Mouse (Mus musculus): ENCODE results near the gene Gstt2.
A peak's percentile ranks its signal among the peaks of the same experiment; 100 is the strongest.

The Gstt2 gene

DNA sequence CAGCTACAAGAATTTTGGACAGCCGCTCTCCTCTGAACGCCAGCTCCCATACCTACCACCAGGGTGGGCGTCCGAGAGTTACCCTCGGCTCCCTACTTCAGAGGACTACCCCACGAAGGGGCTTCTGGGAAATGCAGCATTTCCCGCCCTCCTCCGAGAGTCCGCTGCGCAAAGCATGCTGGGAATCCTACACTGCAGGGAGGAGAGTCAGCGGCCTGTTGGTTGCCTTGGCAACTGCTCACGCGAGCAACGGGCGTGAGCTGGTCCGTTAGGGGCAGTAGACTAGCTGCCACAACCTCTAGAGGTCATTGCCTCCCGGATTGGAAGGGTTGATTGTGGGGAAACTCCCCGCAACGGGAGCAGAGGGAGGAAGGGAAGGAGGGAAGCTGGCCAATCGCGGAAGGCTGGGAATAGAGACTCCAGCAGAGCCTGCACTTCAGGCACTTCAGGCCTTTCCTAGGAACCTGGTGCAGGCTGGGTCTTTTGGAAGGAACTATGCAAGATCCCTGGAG, at the start of gene Gstt2:
Gstt2 (minus strand) TSS at position 177 of the 512 bp plus-strand sequence.
- peak; percentile 93 to 95 for DNase-seq (ENCODE audit: low spot score in 2 of 2)

DNA sequence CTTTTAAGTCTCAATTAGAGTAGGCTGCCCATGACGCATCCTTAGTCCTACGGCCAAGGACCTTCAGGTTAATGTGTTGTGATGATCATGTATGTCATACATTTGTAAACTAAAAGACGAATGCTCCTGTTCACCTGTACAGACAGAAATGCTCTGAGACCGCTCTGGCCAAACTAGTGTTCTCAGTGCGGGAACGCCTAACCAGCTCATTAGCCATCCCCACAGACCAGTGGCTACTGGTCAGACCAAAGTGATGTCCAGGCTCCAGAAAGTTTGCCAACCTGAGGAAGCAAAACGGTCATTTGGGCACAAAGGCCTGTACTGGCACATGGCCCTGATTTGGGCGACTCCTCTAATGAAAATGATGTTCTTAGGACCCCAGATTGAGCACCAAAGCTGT, 47.5 kb upstream of the Gstt2 start:
- no peak for DNase-seq (ENCODE audit: low spot score in 2 of 2)

DNA sequence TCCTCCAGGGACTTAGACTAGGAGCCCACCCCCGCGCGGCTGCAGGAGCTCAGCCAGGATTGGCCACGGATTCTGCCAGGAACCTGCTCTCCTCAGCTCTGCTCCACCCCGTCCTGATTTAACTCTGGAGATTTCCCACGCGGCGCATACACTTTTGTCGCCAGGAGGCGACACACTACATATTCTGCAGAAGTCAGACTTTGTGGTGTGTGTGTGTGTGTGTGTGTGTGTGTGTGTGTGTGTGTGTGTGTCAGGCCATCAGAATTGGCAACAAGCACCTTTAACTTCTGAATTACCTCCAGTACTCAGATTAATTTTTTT, 46.0 kb upstream of the Gstt2 start:
- peak; percentile 82 to 87 for DNase-seq (ENCODE audit: low spot score in 2 of 2)

DNA sequence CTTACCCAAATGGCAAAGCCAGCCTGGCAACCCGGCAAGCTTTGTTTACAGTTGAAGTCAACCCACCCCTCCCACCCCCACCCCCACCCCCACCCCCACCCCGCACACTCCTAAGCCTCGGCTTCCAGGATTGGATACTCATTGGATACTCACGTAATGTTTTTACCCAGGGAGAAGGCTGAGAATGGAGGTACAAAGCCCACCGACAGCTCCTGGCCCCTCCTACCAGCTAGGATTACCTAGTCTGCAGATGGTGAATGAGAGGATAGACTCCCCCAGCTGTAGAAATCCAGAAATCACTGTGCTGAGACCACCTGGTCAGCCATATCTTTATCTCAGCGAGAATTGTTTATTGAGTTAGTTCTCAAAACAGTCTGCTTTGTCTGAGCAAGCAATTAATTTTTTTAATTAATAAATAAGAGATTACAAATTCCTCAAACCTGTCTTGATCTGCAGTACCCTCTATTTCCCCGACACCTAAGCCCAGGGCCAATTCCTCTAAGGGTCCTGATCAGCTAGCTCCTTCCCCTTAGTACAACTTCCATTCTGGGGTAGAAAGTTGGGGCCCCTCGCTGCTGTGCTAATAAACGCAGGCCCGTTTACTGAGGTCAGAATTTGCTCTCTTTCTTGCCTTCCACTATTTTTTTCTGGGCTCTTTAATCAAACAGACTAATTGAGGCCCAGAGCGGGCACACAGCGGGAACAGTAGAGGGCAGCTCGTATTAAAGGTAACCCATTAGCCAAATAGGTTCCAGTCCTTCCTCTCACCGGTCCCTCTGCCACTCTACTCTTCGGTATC, 45.4 kb upstream of the Gstt2 start:
- DNase-seq (ENCODE audit: low spot score in 2 of 2): no peak

DNA sequence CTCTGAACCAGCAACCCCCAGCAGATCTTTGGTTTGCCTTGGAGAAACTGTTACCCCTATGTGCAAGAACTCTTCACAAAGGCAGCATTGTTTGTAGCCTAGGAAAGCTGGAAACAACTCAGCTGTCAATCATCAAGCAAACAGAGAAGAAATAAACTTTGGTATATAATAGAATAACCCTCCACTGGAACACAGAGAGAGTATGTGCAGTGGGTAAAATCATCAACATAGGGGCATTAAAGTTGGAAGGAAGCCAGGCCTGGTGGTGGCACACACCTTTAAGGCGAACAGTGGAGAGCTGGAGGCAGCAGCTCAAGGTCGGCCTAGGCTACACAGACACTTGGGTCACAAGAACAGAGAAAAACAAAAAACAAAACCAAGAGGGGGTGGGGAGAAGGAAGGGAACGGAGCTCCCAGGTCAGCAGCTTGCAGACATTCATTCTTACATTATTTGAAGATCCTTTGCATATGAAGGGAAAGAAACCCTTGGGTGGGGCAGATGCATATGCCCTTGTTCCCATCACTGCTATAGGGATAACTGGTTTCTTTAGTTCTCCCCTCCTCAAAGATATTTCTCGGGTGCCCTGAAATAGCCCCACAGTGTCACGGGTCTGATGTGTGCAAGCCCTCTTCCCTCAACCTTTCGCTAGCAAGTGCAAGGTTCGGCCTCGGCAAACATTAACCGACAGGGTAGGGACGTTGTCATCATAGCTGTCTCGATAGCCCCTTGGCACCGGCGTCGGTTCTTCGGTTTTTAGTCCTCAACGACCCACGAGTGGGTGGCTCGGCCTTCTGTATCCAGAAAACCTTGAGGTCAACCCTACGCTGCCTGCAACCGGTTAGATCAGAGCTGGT, 44.6 kb upstream of the Gstt2 start:
- DNase-seq (ENCODE audit: low spot score in 2 of 2): no peak

DNA sequence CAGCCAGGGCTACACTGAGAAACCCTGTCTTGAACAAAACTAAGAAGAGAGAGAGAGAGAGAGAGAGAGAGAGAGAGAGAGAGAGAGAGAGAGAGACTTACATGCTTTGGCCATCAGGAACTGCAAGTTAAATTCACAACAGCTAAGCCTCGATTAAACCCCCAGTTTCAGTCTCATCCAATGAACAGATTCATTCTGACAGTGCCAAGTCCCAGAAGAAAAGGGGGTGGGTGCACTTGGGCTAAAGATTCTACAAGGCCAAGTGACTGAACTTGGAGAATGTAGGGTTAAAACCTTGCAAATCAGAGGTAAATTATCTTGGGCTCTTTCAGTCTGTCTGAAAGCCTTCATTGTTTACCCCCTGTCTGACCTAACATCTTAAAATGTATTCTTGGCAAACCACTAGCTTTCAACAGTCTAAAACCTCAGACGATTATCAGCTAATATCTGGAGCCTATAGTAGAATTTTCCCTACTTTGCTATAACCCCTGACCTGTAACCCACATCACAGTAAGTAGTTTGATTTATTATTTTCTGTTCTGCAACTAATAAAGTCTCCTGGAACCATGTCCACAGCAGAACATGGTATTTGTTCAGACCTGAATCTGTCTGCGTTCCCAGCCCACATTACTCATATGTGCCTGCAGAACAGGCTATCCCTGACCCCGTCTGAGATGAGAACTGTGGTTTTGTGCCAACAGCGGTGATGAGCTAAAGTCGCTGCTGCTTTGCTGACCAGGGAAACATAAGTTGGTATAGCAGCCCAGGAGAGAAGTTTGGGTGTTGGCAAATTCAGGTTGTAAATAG, 43.8 kb upstream of the Gstt2 start:
- no peak for DNase-seq (ENCODE audit: low spot score in 2 of 2)

DNA sequence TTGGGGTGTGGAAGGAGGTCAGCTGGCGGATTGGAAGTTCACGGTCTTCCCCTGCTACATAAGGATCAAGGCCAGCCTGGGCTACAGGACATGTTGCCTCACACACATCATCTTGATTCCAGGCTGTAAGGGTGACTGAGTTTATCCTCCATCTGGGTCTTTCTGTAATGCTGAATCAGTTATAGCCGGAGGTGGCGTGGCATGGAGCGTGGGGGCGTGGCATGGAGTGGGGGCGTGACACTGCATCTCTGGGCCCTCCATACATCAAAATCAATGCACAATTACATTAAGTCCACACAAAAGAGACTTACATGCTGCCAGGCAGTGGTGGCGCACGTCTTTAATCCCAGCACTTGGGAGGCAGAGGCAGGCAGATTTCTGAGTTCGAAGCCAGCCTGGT, 43.1 kb upstream of the Gstt2 start:
- DNase-seq (ENCODE audit: low spot score in 2 of 2): no peak

DNA sequence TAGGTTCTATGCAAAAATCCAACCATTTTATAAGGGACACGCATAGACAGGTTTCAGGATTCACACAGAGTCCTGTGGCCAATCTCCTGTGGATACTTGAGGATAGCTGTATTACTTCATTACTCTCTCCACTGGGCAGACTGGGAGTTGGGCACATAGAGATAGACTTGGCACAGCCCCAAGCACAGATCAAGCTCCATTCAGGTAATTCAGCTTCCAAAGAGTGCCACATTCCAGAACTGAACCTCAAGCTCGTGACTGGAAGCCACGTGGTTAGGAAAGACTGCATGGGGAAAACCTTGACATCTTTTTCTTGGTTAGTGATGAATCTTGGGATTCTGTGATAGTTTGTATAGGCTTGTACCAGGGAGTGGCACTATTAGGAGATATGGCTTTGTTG, 41.6 kb upstream of the Gstt2 start:
- no peak for DNase-seq (ENCODE audit: low spot score in 2 of 2)

DNA sequence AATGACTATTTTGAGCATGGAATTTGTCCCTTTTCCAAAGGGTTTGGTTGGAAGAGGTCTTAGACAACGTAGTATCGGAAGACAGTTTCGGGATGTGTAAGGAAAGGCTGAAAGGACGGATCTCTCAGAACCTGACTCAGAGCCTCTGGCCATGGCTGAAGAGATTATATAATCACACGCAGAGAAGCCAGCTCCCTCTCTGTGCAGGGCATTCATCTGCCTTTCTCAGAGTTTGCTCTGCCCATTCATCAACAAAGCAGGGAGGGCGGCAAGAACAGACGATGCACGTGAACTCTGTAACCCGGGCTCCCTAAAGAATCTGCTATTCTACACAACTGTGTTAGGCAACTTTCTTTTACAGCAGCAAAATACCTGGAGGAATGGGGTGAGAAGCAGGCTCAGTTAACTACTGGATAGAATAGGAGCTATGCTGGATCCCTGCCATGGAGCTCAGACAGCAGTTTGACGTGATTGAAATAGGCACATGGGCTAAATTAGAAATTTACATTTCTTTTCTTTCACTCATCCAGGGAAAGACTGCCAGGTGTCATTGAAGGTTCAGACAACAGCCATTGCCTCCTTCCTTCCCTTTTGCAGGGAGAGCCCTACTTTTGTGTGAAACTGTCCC, 36.4 kb upstream of the Gstt2 start:
- no peak for DNase-seq (ENCODE audit: low spot score in 2 of 2)

DNA sequence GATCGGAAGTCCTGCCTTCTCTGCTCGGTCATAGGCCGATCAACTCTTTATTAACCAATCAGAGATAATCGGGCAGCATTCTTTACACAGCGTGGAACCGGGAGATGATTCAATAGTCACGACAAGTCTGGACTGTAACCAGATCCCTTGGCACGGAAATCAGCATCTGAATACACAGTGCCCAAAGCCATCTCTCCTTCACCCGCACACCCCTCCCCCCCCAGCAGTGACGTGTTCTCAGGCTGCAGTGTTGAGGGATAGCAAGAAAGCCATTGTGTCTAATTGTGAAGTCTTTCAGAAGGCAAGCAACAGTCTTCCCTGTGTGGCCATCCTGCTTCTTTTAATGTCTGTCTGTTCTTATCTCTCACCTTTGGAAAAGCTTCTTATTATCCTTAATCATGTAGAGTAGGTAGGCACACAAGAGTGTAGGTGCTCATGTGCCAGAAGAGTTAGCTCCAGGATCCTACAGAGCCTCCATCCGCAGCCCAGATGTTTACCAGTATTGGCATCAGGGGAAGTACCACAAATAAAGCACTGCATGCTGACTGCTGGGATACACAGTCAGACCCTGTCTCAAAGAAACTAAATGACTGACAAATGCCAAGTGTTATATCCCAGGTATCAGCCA, 35.8 kb upstream of the Gstt2 start:
- peak; percentile 71 to 82 for DNase-seq (ENCODE audit: low spot score in 2 of 2)

DNA sequence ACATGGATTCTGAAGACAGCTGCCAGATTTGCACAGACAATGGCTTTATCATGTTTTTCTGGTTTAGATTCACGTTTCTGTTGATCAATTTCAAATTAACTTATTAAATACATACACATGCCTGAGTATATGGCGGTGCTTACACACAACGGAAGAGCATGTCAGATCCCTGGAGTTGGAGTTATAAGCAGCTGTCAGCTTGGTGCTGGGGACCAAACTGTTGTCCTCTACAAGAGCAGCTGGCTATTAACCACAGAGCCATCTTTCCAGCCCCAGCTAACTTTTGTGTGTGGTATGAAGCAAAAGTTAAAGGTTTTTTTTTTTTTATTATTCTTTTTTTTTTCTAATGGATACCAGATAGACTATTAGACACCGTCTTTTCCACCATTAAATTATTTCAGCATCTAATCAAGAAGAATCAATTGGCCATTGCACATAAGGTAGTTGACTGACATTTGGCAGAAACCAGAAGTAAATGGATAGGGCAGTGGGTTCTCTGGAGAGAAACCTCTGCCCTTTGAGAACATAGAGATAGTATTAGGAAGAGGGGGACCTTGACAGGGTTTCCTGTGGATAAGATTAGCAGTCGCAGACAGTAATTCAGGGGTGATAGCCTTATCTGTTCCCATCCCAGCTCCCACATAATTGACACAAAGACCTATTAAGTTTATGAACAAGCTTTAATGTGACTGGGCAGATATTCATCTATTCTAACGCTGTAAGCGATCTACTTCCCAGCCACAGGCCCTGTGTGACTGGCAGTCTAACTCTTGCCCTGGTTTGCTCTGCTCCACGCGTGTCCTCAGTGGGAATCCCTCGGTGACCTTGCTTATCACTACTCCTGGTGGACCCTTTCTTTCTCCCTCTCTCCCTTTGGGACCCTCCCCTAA, 35.0 kb upstream of the Gstt2 start:
- DNase-seq (ENCODE audit: low spot score in 2 of 2): no peak

DNA sequence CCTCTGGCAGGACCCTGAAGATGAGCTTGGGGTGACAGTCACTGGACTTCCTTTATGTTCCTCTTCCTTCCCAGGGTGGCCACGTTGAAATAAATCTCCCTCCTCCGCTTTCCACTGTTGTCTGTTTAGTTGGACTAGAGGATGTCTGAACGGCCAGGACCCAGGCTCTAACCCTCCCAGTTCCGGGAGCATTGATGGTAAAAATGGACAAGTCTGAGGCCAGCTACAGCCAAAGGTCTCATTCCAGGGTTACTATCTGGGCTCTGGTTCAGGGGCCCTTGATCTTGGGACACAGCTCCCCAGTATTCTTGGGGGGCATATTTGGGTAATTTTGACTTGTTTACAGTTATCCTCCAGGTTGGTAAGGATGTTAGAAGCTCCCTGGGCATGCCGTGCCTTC, 24.4 kb upstream of the Gstt2 start:
- DNase-seq (ENCODE audit: low spot score in 2 of 2): no peak

DNA sequence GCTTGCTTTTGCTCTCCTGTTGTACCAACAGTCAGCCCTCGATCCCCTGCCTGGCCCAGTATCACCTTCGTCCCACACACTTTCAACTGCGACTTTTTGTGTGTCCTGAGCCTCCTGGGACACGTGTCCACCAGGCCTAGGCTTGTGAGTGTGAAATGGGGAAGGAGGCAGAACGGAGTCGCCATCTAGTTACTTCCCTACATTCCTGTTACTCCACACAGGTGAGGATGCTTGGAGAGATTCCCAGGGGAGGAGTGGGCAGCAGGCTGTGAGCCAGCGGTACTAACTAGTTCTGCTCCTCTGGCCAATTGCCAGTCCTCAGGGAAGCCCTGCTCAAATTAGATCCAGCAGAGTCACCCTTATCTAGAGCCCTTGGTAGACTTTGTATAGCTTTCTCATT, 23.5 kb upstream of the Gstt2 start:
- DNase-seq (ENCODE audit: low spot score in 2 of 2): no peak

DNA sequence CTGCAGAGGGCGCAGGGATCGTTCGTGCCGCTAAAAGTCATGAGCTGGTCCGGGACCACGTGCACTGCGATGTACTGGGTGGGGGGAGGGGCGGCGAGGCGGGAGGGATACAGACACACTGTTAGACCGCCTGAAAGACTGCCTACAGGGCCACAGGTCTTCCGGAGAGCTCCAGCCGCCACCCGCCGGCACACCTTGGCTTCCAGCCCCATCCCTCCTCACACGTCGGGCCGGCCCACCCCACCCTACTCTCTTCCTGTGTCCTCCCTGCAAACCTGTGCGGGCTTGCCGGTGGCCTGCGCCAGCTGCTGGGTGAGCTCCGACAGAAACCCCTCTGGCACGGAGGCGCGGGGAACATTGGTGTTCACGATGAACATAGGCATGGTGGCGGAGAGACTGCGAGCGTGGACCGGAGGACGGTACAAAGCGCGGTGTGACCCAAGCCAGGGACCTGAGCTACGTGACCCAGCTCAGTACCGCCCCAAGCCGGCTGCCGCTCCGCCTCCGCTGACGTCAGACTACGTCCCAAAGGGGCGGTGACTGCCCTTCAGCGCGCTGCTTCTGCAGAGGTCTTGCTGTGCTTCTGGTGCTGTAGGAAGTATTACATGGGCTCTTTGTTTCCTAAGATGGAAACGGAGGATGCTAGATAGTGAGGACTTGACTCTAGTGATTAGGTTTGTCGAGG, 22.7 kb upstream of the Gstt2 start, which contains the start of gene Mif:
Mif (minus strand) TSS at position 455 of the 685 bp plus-strand sequence.
- peak; percentile 82 to 89 for DNase-seq (ENCODE audit: low spot score in 2 of 2)

DNA sequence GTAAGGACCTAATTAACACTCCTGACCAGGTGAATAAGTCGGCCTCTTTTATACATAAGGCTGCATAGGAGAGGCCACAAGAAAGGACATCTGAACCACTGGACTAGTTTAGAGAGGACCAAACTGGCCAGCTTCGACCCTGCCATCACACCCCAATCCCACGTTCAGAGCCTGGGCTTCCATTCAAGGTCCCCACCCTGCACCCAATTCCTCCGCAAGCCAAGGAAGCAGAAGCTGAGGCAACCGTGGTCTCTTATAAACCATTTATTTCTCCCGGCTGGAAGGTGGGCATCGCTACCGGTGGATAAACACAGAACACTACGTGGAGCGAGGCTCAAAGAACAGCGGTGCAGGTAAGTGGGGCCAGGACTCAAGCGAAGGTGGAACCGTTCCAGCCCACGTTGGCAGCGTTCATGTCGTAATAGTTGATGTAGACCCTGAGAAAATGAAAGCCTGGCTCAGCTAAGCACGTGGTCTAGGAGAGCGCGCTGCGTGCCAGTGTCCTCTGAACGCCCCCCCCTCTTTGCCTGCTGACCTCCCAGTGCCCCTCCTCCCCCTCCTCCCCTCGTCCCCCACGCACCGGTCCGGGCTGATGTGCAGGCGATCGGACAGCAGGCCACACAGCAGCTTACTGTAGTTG, 22.0 kb upstream of the Gstt2 start:
- peak in 1 of 2 experiments; percentile 52 for DNase-seq (ENCODE audit: low spot score in 2 of 2)

DNA sequence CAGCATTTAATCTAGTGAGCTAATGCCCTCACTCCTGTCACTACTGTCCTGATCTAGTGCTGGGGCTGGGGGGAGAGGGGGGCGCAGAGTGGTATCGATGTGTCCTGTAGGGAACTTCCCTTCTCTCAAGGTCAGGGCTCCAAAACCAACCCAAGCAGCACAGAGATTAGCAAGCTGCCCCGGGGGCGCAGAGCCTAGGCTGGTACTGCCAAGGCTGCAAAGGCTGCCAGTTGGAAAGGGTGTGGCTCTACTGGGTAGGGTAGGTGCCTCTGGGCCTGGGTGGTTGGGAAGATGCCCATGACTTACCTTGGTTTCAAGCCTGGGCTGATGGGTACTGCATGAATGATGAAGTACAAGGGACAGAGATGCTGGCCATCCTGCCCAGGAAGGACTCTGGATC, 20.4 kb upstream of the Gstt2 start:
- DNase-seq (ENCODE audit: low spot score in 2 of 2): no peak

DNA sequence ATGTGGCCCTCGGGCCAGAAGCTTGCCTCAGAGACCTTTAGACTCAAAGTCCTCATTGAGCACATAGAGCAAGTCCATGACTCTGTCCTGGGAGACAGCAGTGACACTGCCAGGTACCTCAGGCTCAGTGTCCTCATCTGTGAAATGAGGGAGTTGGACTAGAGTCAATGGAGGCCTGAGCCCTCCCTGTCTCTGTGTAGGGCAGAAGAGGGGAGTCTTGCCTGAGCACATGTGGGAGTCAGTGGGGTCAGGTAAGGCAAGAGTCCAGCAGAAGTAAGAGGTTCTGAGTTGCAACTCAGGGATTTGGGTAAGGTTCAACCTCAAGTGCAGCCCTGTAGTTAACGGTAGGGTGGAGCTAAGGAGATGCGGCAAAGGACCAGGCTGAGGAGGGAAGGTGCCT, 19.8 kb upstream of the Gstt2 start:
- no peak for DNase-seq (ENCODE audit: low spot score in 2 of 2)

DNA sequence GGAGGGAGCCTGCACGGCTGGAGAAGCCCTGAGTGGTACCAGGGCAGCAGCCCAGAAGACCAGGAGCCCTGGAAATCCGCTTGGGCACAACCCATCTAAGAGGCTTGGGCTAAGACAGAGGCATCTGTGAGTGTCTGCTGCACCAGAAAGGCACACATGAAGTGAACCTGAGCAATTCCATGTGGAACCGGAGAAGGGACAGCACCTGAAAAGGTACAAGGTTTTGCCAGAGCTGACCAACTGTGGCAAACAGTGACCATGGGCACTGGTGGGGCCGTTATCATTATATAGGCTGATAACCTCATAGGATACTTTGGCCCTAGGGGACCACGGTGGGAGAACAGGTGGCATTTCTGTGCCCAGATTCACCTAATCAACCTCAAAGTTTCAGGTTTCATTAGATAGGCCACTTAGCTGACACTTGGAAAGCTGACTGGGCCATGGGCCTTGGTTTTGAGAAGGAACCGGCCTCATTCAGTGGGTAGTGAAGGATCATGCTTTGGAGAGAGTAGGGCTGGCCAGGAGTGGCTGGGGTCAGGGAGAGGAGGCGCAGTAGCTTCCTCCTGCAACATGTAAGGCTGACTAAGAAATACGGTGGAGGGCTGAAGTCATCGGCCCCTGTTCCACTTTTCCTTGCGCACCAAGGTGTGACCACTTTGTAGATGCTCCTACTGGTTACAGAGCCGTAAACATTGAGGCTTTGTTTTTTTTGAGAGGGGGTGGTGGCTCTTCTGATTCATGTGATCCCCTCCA, 19.1 kb upstream of the Gstt2 start:
- no peak for DNase-seq (ENCODE audit: low spot score in 2 of 2)

All from right cerebral cortex, adult 2 months (tissue).